Mouse (Mus musculus) embryonic facial prominence, embryonic 14.5 days (tissue): Measurements from ENCODE around the gene Tuft1. TPM values are rescaled to one million over a fixed set of nuclear protein-coding genes. Genes with fewer than 3 reads are reported as not detected.
"Not testable (repeated sequence)": the region's sequence is repeated elsewhere in the genome, so short reads cannot be mapped to it uniquely, and the experiment has no call there.

ENCODE experiments used
- ATAC-seq: fragments of 200-750 bp; cut with Nextera tagmentation; 2 replicates; pipeline ENCODE4 v1.8.0; 2017; ENCODE audit warnings: low read depth, moderate number of reproducible peaks, moderate TSS enrichment
- DNase-seq: peaks from one replicate; pipeline ENCODE4 v3.0.0-alpha.2; 2015; ENCODE audit warnings: low spot score
- H3K27ac ChIP-seq: fragments of 300-500 bp; sonication (generic); replicated peaks from 2 replicates; pipeline ENCODE4 v1.5.1; 2014; ENCODE audit warnings: low read depth, mild to moderate bottlenecking, low read length, moderate library complexity
- H3K27me3 ChIP-seq: fragments of 300-500 bp; sonication (generic); replicated peaks from 2 replicates; pipeline ENCODE4 v1.6.1; 2014; ENCODE audit warnings: low read length; ENCODE audit not compliant: control insufficient read depth, insufficient read depth
- H3K36me3 ChIP-seq: fragments of 300-500 bp; sonication (generic); 2 replicates; pipeline ENCODE4 v1.6.1; 2014; ENCODE audit warnings: low read length, mixed read lengths; ENCODE audit not compliant: control insufficient read depth, insufficient read depth
- H3K4me1 ChIP-seq: fragments of 300-500 bp; sonication (generic); 2 replicates; pipeline ENCODE4 v1.6.1; 2014; ENCODE audit warnings: antibody characterized with exemption, low read length; ENCODE audit not compliant: control insufficient read depth, insufficient read depth
- H3K4me2 ChIP-seq: fragments of 300-500 bp; sonication (generic); 2 replicates; pipeline ENCODE4 v1.6.1; 2014; ENCODE audit warnings: low read depth, mild to moderate bottlenecking, low read length, moderate library complexity, mixed read lengths
- H3K4me3 ChIP-seq: fragments of 300-500 bp; sonication (generic); 2 replicates; pipeline ENCODE4 v1.5.1; 2014; ENCODE audit warnings: low read depth, mild to moderate bottlenecking, low read length
- H3K9ac ChIP-seq: fragments of 300-500 bp; sonication (generic); 2 replicates; pipeline ENCODE4 v1.6.1; 2014; ENCODE audit warnings: low read depth, mild to moderate bottlenecking, low read length, moderate library complexity, mixed read lengths
- H3K9me3 ChIP-seq: fragments of 300-500 bp; sonication (generic); 2 replicates; pipeline ENCODE4 v1.6.1; 2016; ENCODE audit warnings: low read length; ENCODE audit not compliant: control insufficient read depth
- WGBS: fragments of 180-500 bp; shearing (Covaris S2); extraction: QIAGEN DNeasy Blood & Tissue Kit; methylation state at CpG from one replicate; pipeline ENCODE4 v1.1.7; 2014; 5-methylcytosine and 5-hydroxymethylcytosine counted together
- polyA plus RNA-seq: library from polyadenylated mRNA; unstranded; fragments of >200 nt; fragmentation: Nextera tagmentation; extraction: Ambion mirVana; gene quantifications from 2 replicates; pipeline ENCODE4 v1.2.1, GENCODE M21; 2014

Tuft1 gene
- polyA plus RNA-seq, 1 experiment from 2014 or later, result 10.6 TPM

GRCm38 (mm10) chr3:94679351-94679841 is 20.7 kb upstream of the Tuft1 start:
- ATAC-seq, result peak; percentile 78; the same call in 1 of the 2 replicates
- WGBS, result 62% methylated on average over 8 of the region's 8 CpGs

GRCm38 (mm10) chr3:94675101-94675500 is 16.4 kb upstream of the Tuft1 start:
- H3K27me3 ChIP-seq, H3K9ac ChIP-seq: not testable (repeated sequence)
- WGBS, result 75% methylated on average over 9 of the region's 9 CpGs

More at GRCm38 (mm10) chr3:94679351-94679841, 20.7 kb upstream of the Tuft1 start:
- Histone ChIP-seq H3K9ac (no peak overlapping the region), H3K27me3 (no peaks in the 10 kb centered on the region), H3K36me3 (no peaks in the 10 kb centered on the region), H3K27ac (no peak overlapping the region), H3K4me3 (no peak overlapping the region), H3K4me1 (no peaks in the 10 kb centered on the region), H3K9me3 (no peaks in the 10 kb centered on the region), H3K4me2 (no peak overlapping the region)
- DNase-seq, result peak; percentile 74

GRCm38 (mm10) chr3:94665896-94666295 is 7.2 kb upstream of the Tuft1 start:
- DNase-seq, result not testable (repeated sequence)

More at GRCm38 (mm10) chr3:94675101-94675500, 16.4 kb upstream of the Tuft1 start:
- not testable (repeated sequence) for H3K9me3 ChIP-seq, ATAC-seq, H3K4me2 ChIP-seq, H3K27ac ChIP-seq, H3K4me3 ChIP-seq, H3K36me3 ChIP-seq, H3K4me1 ChIP-seq, DNase-seq

GRCm38 (mm10) chr3:94665060-94665802 is 6.6 kb upstream of the Tuft1 start:
- not testable (repeated sequence) for H3K9ac ChIP-seq, H3K9me3 ChIP-seq, H3K4me2 ChIP-seq, H3K27ac ChIP-seq, H3K27me3 ChIP-seq, DNase-seq, H3K36me3 ChIP-seq, H3K4me3 ChIP-seq, H3K4me1 ChIP-seq
- 71% methylated on average over 4 of the region's 5 CpGs for WGBS
- ATAC-seq, result 0 out of 2 replicates have a peak, but pooled peaks have one; percentile 47

More at GRCm38 (mm10) chr3:94665896-94666295, 7.2 kb upstream of the Tuft1 start:
- not testable (repeated sequence) for H3K4me1 ChIP-seq, H3K4me3 ChIP-seq, H3K9ac ChIP-seq, H3K4me2 ChIP-seq, ATAC-seq, H3K27me3 ChIP-seq, H3K36me3 ChIP-seq, H3K9me3 ChIP-seq, H3K27ac ChIP-seq
- 15% methylated on average over 7 of the region's 7 CpGs for WGBS

- H3K27me3 ChIP-seq, H3K36me3 ChIP-seq, DNase-seq, H3K4me1 ChIP-seq, H3K9me3 ChIP-seq, H3K4me2 ChIP-seq, ATAC-seq, H3K9ac ChIP-seq, H3K4me3 ChIP-seq, H3K27ac ChIP-seq: not testable (repeated sequence)
- WGBS, result 94% methylated on average over 2 of the region's 2 CpGs
Observed at GRCm38 (mm10) chr3:94660841-94661240, 2.2 kb upstream of the Tuft1 start.

GRCm38 (mm10) chr3:94659142-94659748 is 573 bp upstream of the Tuft1 start:
- not testable (repeated sequence) for H3K4me1 ChIP-seq, H3K27me3 ChIP-seq, H3K9ac ChIP-seq, H3K27ac ChIP-seq, H3K36me3 ChIP-seq, H3K9me3 ChIP-seq, H3K4me3 ChIP-seq
- peak overlapping the region; percentile 38 for H3K4me2 ChIP-seq
- WGBS, result 33% methylated on average over 7 of the region's 10 CpGs
- ATAC-seq, result peak; percentile 86
- DNase-seq, result peak; percentile 58

- not testable (repeated sequence) for DNase-seq
- H3K9ac ChIP-seq, result peak overlapping the region; percentile 54
Observed at GRCm38 (mm10) chr3:94657852-94658739, 576 bp downstream of the Tuft1 start.

GRCm38 (mm10) chr3:94653967-94654366 is 4.7 kb downstream of the Tuft1 start:
- H3K4me3 ChIP-seq, H3K36me3 ChIP-seq, H3K27me3 ChIP-seq, H3K27ac ChIP-seq, H3K9ac ChIP-seq, H3K4me2 ChIP-seq, DNase-seq, H3K4me1 ChIP-seq, ATAC-seq, H3K9me3 ChIP-seq: not testable (repeated sequence)
- WGBS, result 54% methylated on average over 1 of the region's 1 CpGs

More at GRCm38 (mm10) chr3:94657852-94658739, 576 bp downstream of the Tuft1 start:
- peak; percentile 41 for ATAC-seq
- H3K27ac ChIP-seq, H3K36me3 ChIP-seq, H3K4me1 ChIP-seq, H3K27me3 ChIP-seq, H3K9me3 ChIP-seq: not testable (repeated sequence)
- 2% methylated on average over 22 of the region's 47 CpGs for WGBS
- Histone ChIP-seq H3K4me2 (peak overlapping the region; percentile 65), H3K4me3 (peak overlapping the region; percentile 43)
